Mouse (Mus musculus): Measurements from ENCODE around the gene Eif4e1b.

DNA sequence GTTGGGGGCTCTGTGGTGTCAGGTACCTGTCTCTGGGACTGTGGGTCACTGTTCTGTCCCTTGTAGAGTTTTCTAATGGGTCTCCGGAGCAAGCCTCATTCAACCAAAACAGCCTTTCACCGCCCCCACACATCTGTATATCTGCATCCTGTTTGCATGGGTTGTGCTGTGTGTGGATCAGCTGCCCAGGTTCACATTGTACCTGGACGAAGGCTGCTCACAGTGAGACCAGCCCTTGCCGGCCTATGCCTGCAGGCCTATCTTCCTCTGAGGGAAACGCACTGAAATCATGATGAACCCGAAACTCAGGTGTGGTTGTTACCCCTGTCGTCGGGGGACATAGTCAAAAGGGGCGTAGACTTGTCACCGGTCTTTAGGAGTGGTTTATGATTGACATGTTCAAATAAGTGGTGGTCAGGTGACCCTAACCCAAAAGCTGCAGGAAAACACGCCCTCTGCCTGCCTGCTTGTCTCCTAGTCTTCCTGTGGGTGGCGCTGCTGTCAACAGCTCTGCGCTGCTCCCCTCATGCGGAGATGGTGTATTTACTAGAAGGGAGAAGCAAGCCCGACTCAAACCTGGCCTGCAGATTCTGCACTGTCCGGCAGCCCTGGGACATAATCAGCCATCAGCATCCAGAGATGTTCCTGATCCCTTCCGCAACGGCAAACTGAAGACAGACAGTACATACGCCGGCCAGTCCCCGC is 21.5 kb downstream of the Eif4e1b start:
- peak; percentile 38 for TF ChIP-seq CTCF (IDR thresholded peaks at IDR 0.05; ENCODE audit: low read depth, low read length)
- TF ChIP-seq POLR2A (IDR thresholded peaks at IDR 0.05; ENCODE audit: extremely low read depth, insufficient read depth, low read length) = no peak

Measured in liver, adult 2 months (tissue).